11 mouse cellular contexts compared by ENCODE assay signal in genomic region chr2:10152590-10152989, GRCm38 (mm10). TPM values are rescaled to one million over a fixed set of nuclear protein-coding genes. Genes with fewer than 3 reads are reported as not detected.
DNase-seq lines count a peak whose midpoint lies in the region; ATAC-seq and TF ChIP-seq lines count a peak whose summit lies in the region.
"Had no signal": no experiment of that assay in that cellular context is flagged by ENCODE, and none has a peak within 500 bp of the region (broad histone marks: within the 10 kb centered on the region; RNA-seq: fewer than 3 reads in every experiment).

No protein-coding gene starts in this region.

- no peaks in the 10 kb centered on the region for H3K36me3 ChIP-seq in liver, embryonic 11.5 days (ENCODE audit: control insufficient read depth, insufficient read depth, low read length)
- H3K36me3 ChIP-seq: hindbrain, embryonic 10.5 days; limb, embryonic 12.5 days had no signal

- no peak overlapping the region; the same call in 1 of the 2 replicates for H3K27ac ChIP-seq in liver, embryonic 11.5 days (ENCODE audit: low read depth, low read length)
- H3K27ac ChIP-seq: limb, embryonic 12.5 days had no signal

- no peaks in the 10 kb centered on the region for H3K27me3 ChIP-seq in liver, embryonic 11.5 days (replicated peaks; ENCODE audit: control insufficient read depth, insufficient read depth, low read length)

- 57% methylated on average over 5 of the region's 5 CpGs for WGBS in lung, adult 2 months
- WGBS in liver, embryonic 11.5 days: 43% methylated on average over 5 of the region's 5 CpGs

- no peak for ATAC-seq in liver, embryonic 11.5 days (replicated peaks; ENCODE audit: low FRiP score)
- peak; percentile 17; the same call in 1 of the 2 replicates for ATAC-seq in neutrophil, adult 5-6 weeks (ENCODE audit: extremely low read depth, insufficient number of reproducible peaks, low FRiP score, poor library complexity, severe bottlenecking)

- no peak for TF ChIP-seq POLR2A in lung, adult 2 months (IDR thresholded peaks at IDR 0.05; ENCODE audit: borderline replicate concordance, extremely low read depth, low read depth, low read length)

- peaks cover 4% of the 10 kb centered on the region for H3K4me1 ChIP-seq in lung, adult 2 months (ENCODE audit: control insufficient read depth, insufficient read depth, low read length)
- H3K4me1 ChIP-seq in liver, embryonic 11.5 days (replicated peaks; ENCODE audit: control insufficient read depth, insufficient read depth, low read length): peaks cover 18% of the 10 kb centered on the region

- TF ChIP-seq CTCF in lung, adult 2 months (IDR thresholded peaks at IDR 0.05; ENCODE audit: insufficient read depth, low read length): no peak

- H3K4me2 ChIP-seq in liver, embryonic 11.5 days: peak overlapping the region; percentile 77

- no peaks in the 10 kb centered on the region for H3K9me3 ChIP-seq in liver, embryonic 11.5 days (ENCODE audit: control insufficient read depth, low read length)
- H3K9me3 ChIP-seq: hindbrain, embryonic 10.5 days; limb, embryonic 12.5 days had no signal

- no peak overlapping the region for H3K4me3 ChIP-seq in lung, adult 2 months (replicated peaks; ENCODE audit: extremely low read depth, low read depth, low read length)
- no peak overlapping the region for H3K4me3 ChIP-seq in liver, embryonic 11.5 days (ENCODE audit: low read depth, low read length)

- DNase-seq in lung, postnatal 25 days (ENCODE audit: low spot score): peak; percentile 2
- DNase-seq in lung, adult 2 months: no peak
- no peak for DNase-seq in liver, embryonic 11.5 days (ENCODE audit: low spot score)
- peak; percentile 25 for DNase-seq in yolk sac, embryonic 10.5 days (ENCODE audit: low spot score)
- no peak for DNase-seq in right cerebral cortex, postnatal 25 days
- DNase-seq in right cerebral cortex, postnatal 14 days: no peak
- no peak for DNase-seq in neural tube, embryonic 10.5 days (ENCODE audit: extremely low spot score, low spot score)
- DNase-seq: cerebellum, adult 11 months had no signal

- H3K9ac ChIP-seq in liver, embryonic 11.5 days (ENCODE audit: low read depth, low read length): no peak overlapping the region

RNA-seq across cellular contexts. Expression of gene Itih5, which starts 0.8 kb away (rescaled TPM):
- polyA plus RNA-seq in lung, adult 2 months (2012; rRNA removed): 3.4 and 4.8 TPM in 2 replicates
- 7.7 and 7.8 TPM in 2 replicates for polyA plus RNA-seq in liver, embryonic 11.5 days (2014; fragmentation: Nextera tagmentation; extraction: Ambion mirVana)
- 6.1 and 6.9 TPM in 2 replicates for total RNA-seq in neutrophil, adult 5-6 weeks (2017)

RNA-seq across cellular contexts. Expression of gene Itih2, which starts 21.4 kb away (rescaled TPM):
- polyA plus RNA-seq in lung, adult 2 months (2012; rRNA removed): 1.4 and 2.6 TPM in 2 replicates
- polyA plus RNA-seq in liver, embryonic 11.5 days (2014; fragmentation: Nextera tagmentation; extraction: Ambion mirVana): 259 and 294 TPM in 2 replicates
- not detected in 2 replicates for total RNA-seq in neutrophil, adult 5-6 weeks (2017)

Comparison
In these comparisons a context has a peak if more than half of its experiments do, and no peak if none do; other contexts are left out.
1. DNase-seq: peak in lung, postnatal 25 days (single experiment) and yolk sac, embryonic 10.5 days (single experiment); none in lung, adult 2 months (single experiment), liver, embryonic 11.5 days (single experiment), right cerebral cortex, postnatal 25 days (single experiment), right cerebral cortex, postnatal 14 days (single experiment) and neural tube, embryonic 10.5 days (single experiment).
2. RNA of gene Itih2, which starts 21.4 kb away (polyA plus RNA-seq): 259 to 294 TPM in liver, embryonic 11.5 days; 1.4 to 2.6 TPM in lung, adult 2 months; every median in the first group is over 10 times any median in the second.